Mouse (Mus musculus) lung, postnatal 0 days (tissue): ENCODE results near the gene Lamp5. TPM values are rescaled to one million over a fixed set of nuclear protein-coding genes. Genes with fewer than 3 reads are reported as not detected.

Source experiments
- ATAC-seq: fragments of 200-750 bp; cut with Nextera tagmentation; 2 replicates; pipeline ENCODE4 v1.8.0; 2017; ENCODE audit warnings: moderate library complexity
- DNase-seq: peaks from one replicate; pipeline ENCODE4 v3.0.0-alpha.2; 2016; ENCODE audit warnings: low spot score
- H3K27ac ChIP-seq: fragments of 300-500 bp; sonication (generic); 2 replicates; pipeline ENCODE4 v1.5.1; 2014; ENCODE audit warnings: antibody characterized with exemption, mild to moderate bottlenecking, low read length, mixed read lengths
- H3K27me3 ChIP-seq: fragments of 300-500 bp; sonication (generic); replicated peaks from 2 replicates; pipeline ENCODE4 v1.6.1; 2014; ENCODE audit warnings: low read length, mixed read lengths; ENCODE audit not compliant: insufficient read depth
- H3K36me3 ChIP-seq: fragments of 300-500 bp; sonication (generic); 2 replicates; pipeline ENCODE4 v1.6.1; 2014; ENCODE audit warnings: low read length, mixed read lengths; ENCODE audit not compliant: insufficient read depth
- H3K4me1 ChIP-seq: fragments of 300-500 bp; sonication (generic); 2 replicates; pipeline ENCODE4 v1.6.1; 2014; ENCODE audit warnings: antibody characterized with exemption, low read depth, low read length, mixed read lengths; ENCODE audit not compliant: insufficient read depth
- H3K4me2 ChIP-seq: fragments of 300-500 bp; sonication (generic); replicated peaks from 2 replicates; pipeline ENCODE4 v1.6.1; 2014; ENCODE audit warnings: low read depth, mild to moderate bottlenecking, low read length, moderate library complexity, mixed read lengths
- H3K4me3 ChIP-seq: fragments of 300-500 bp; sonication (generic); 2 replicates; pipeline ENCODE4 v1.5.1; 2014; ENCODE audit warnings: low read depth, low read length
- H3K9ac ChIP-seq: fragments of 300-500 bp; sonication (generic); replicated peaks from 2 replicates; pipeline ENCODE4 v1.6.1; 2014; ENCODE audit warnings: low read depth, mild to moderate bottlenecking
- H3K9me3 ChIP-seq: fragments of 300-500 bp; sonication (generic); 2 replicates; pipeline ENCODE4 v1.6.1; 2016; ENCODE audit warnings: low read length, mixed read lengths
- CTCF ChIP-seq: IDR thresholded peaks from 2 replicates; pipeline ENCODE4 v1.5.1; 2016; ENCODE audit warnings: antibody characterized with exemption, mild to moderate bottlenecking
- EP300 ChIP-seq: IDR thresholded peaks from 2 replicates; pipeline ENCODE4 v1.6.1; 2016; ENCODE audit warnings: antibody characterized with exemption, mild to moderate bottlenecking, control low read depth
- WGBS: fragments of 180-500 bp; shearing (Covaris S2); extraction: QIAGEN DNeasy Blood & Tissue Kit; methylation state at CpG from one replicate; pipeline ENCODE4 v1.1.7; 2014; 5-methylcytosine and 5-hydroxymethylcytosine counted together
- polyA plus RNA-seq: library from polyadenylated mRNA; unstranded; fragments of >200 nt; fragmentation: Nextera tagmentation; extraction: Ambion mirVana; gene quantifications from 2 replicates; pipeline ENCODE4 v1.2.1, GENCODE M21; 2015

Gene Lamp5
- polyA plus RNA-seq, 1 experiment from 2014 or later, result not detected

GRCm38 (mm10) chr2:136057861-136058331, 5.9 kb downstream of the Lamp5 start:
- Histone ChIP-seq H3K9me3 (no peaks in the 10 kb centered on the region), H3K36me3 (no peaks in the 10 kb centered on the region), H3K4me2 (no peak overlapping the region), H3K4me1 (no peaks in the 10 kb centered on the region), H3K27ac (no peak overlapping the region), H3K4me3 (no peak overlapping the region), H3K9ac (no peak overlapping the region), H3K27me3 (peaks cover 16% of the 10 kb centered on the region)
- TF ChIP-seq EP300, result no peak
- TF ChIP-seq CTCF, result no peak
- ATAC-seq (no peak; the same call in 1 of the 2 replicates), DNase-seq (peak; percentile 11)
- WGBS, result 6% methylated on average over 18 of the region's 19 CpGs

GRCm38 (mm10) chr2:136058398-136058797, 6.4 kb downstream of the Lamp5 start:
- ATAC-seq, result no peak
- Histone ChIP-seq H3K9me3 (no peaks in the 10 kb centered on the region), H3K9ac (no peak overlapping the region), H3K36me3 (no peaks in the 10 kb centered on the region), H3K4me3 (no peak overlapping the region), H3K27ac (no peak overlapping the region), H3K4me2 (no peak overlapping the region), H3K4me1 (no peaks in the 10 kb centered on the region), H3K27me3 (peaks cover 16% of the 10 kb centered on the region)
- no peak for DNase-seq
- TF ChIP-seq EP300 (no peak), CTCF (no peak)
- WGBS, result 13% methylated on average over 7 of the region's 7 CpGs

GRCm38 (mm10) chr2:136059029-136059669, 7.1 kb downstream of the Lamp5 start:
- TF ChIP-seq CTCF (no peak), EP300 (no peak)
- H3K27ac ChIP-seq, result no peak overlapping the region
- no peaks in the 10 kb centered on the region for H3K9me3 ChIP-seq
- DNase-seq (no peak), ATAC-seq (no peak)
- no peak overlapping the region for H3K9ac ChIP-seq
- WGBS, result 2% methylated on average over 37 of the region's 37 CpGs
- H3K4me2 ChIP-seq, result no peak overlapping the region
- H3K27me3 ChIP-seq, result peaks cover 16% of the 10 kb centered on the region
- no peaks in the 10 kb centered on the region for H3K4me1 ChIP-seq
- H3K36me3 ChIP-seq, result no peaks in the 10 kb centered on the region
- no peak overlapping the region for H3K4me3 ChIP-seq

GRCm38 (mm10) chr2:136064356-136064755, 12.3 kb downstream of the Lamp5 start:
- H3K36me3 ChIP-seq, result no peaks in the 10 kb centered on the region
- WGBS, result 93% methylated on average over 1 of the region's 1 CpGs
- DNase-seq, result no peak
- no peaks in the 10 kb centered on the region for H3K4me1 ChIP-seq
- no peak overlapping the region for H3K27ac ChIP-seq
- TF ChIP-seq EP300, result no peak
- TF ChIP-seq CTCF, result no peak
- H3K4me3 ChIP-seq, result no peak overlapping the region
- H3K9me3 ChIP-seq, result no peaks in the 10 kb centered on the region
- ATAC-seq, result no peak
- no peak overlapping the region for H3K4me2 ChIP-seq
- H3K9ac ChIP-seq, result no peak overlapping the region
- peaks cover 6% of the 10 kb centered on the region for H3K27me3 ChIP-seq

- DNase-seq (no peak), ATAC-seq (no peak)
- H3K9me3 ChIP-seq, result no peaks in the 10 kb centered on the region
- no peak overlapping the region for H3K4me3 ChIP-seq
- TF ChIP-seq EP300 (no peak), CTCF (no peak)
- H3K4me1 ChIP-seq, result no peaks in the 10 kb centered on the region
- WGBS, result 42% methylated on average over 2 of the region's 2 CpGs
- no peaks in the 10 kb centered on the region for H3K36me3 ChIP-seq
- H3K4me2 ChIP-seq, result no peak overlapping the region
- no peak overlapping the region for H3K9ac ChIP-seq
- no peaks in the 10 kb centered on the region for H3K27me3 ChIP-seq
- no peak overlapping the region for H3K27ac ChIP-seq
Measured at GRCm38 (mm10) chr2:136095978-136096377, 43.9 kb downstream of the Lamp5 start.

- H3K9ac ChIP-seq, result no peak overlapping the region
- no peaks in the 10 kb centered on the region for H3K9me3 ChIP-seq
- H3K27ac ChIP-seq, result no peak overlapping the region
- WGBS, result 81% methylated on average over 3 of the region's 3 CpGs
- TF ChIP-seq EP300, result no peak
- TF ChIP-seq CTCF, result no peak
- no peak overlapping the region for H3K4me3 ChIP-seq
- no peaks in the 10 kb centered on the region for H3K36me3 ChIP-seq
- H3K27me3 ChIP-seq, result no peaks in the 10 kb centered on the region
- ATAC-seq (no peak), DNase-seq (no peak)
- H3K4me1 ChIP-seq, result no peaks in the 10 kb centered on the region
- no peak overlapping the region for H3K4me2 ChIP-seq
Measured at GRCm38 (mm10) chr2:136097143-136097542, 45.1 kb downstream of the Lamp5 start.

- Histone ChIP-seq H3K27me3 (no peaks in the 10 kb centered on the region), H3K9me3 (no peaks in the 10 kb centered on the region), H3K4me1 (no peaks in the 10 kb centered on the region), H3K36me3 (no peaks in the 10 kb centered on the region), H3K27ac (no peak overlapping the region), H3K9ac (no peak overlapping the region), H3K4me3 (no peak overlapping the region), H3K4me2 (no peak overlapping the region)
- ATAC-seq, result no peak
- no peak for TF ChIP-seq EP300
- no peak for TF ChIP-seq CTCF
- DNase-seq, result no peak
Measured at GRCm38 (mm10) chr2:136107597-136107996, 55.6 kb downstream of the Lamp5 start.
